Mouse (Mus musculus) ES-Bruce4 (cell line): ENCODE measurements around the gene Bmper. TPM values are rescaled to one million over a fixed set of nuclear protein-coding genes. Genes with fewer than 3 reads are reported as not detected.

Experiments
- H3K27ac ChIP-seq: 2 replicates; pipeline ENCODE4 v1.5.1; 2012; ENCODE audit warnings: low read length, inconsistent platforms; ENCODE audit not compliant: insufficient read depth
- H3K27me3 ChIP-seq: 2 replicates; pipeline ENCODE4 v1.6.1; 2012; ENCODE audit warnings: mild to moderate bottlenecking, low read length, inconsistent platforms; ENCODE audit not compliant: control insufficient read depth, poor library complexity, insufficient read depth, severe bottlenecking
- H3K36me3 ChIP-seq: 2 replicates; pipeline ENCODE4 v1.6.1; 2012; ENCODE audit warnings: inconsistent platforms, mild to moderate bottlenecking, low read length, moderate library complexity; ENCODE audit not compliant: control insufficient read depth, poor library complexity, insufficient read depth, severe bottlenecking
- H3K4me1 ChIP-seq: one replicate; pipeline ENCODE4 v1.8.1; 2011; ENCODE audit warnings: low read length; ENCODE audit not compliant: control insufficient read depth, insufficient read depth
- H3K4me3 ChIP-seq: 2 replicates; pipeline ENCODE4 v1.5.1; 2011; ENCODE audit warnings: low read depth, mild to moderate bottlenecking, low read length
- H3K9ac ChIP-seq: 2 replicates; pipeline ENCODE4 v1.6.1; 2012; ENCODE audit warnings: low read depth, mild to moderate bottlenecking, inconsistent platforms; ENCODE audit not compliant: poor library complexity, severe bottlenecking
- H3K9me3 ChIP-seq: replicated peaks from 2 replicates; pipeline ENCODE4 v1.6.1; 2012; ENCODE audit warnings: mild to moderate bottlenecking, low read length, inconsistent platforms; ENCODE audit not compliant: control insufficient read depth, poor library complexity, insufficient read depth, severe bottlenecking
- CTCF ChIP-seq: IDR thresholded peaks from one replicate; pipeline ENCODE4 v1.8.1; 2011; ENCODE audit warnings: low read depth, low read length
- EP300 ChIP-seq: IDR thresholded peaks from 2 replicates; pipeline ENCODE4 v1.6.1; 2011; ENCODE audit warnings: low read depth, low read length; ENCODE audit not compliant: insufficient read depth
- POLR2A ChIP-seq: IDR thresholded peaks from one replicate; pipeline ENCODE4 v1.8.1; 2011; ENCODE audit warnings: low read length; ENCODE audit not compliant: insufficient read depth
- polyA plus RNA-seq: library from polyadenylated mRNA; stranded (reverse); fragments of >200 nt; gene quantifications from 2 replicates; pipeline ENCODE4 v1.2.4, GENCODE M21; 2011; ENCODE audit warnings: low read depth; ENCODE audit not compliant: missing spikeins, insufficient read depth, insufficient read length

Bmper gene
- polyA plus RNA-seq, 1 experiment = not detected

- TF ChIP-seq POLR2A = no peak
- no peak for TF ChIP-seq EP300
- no peak for TF ChIP-seq CTCF
- no peaks in the 10 kb centered on the region for H3K36me3 ChIP-seq
- H3K27ac ChIP-seq = no peak overlapping the region
- no peaks in the 10 kb centered on the region for H3K27me3 ChIP-seq
- no peak overlapping the region for H3K4me3 ChIP-seq
- H3K9me3 ChIP-seq = no peaks in the 10 kb centered on the region
- H3K9ac ChIP-seq = no peak overlapping the region
- no peaks in the 10 kb centered on the region for H3K4me1 ChIP-seq
Measured at GRCm38 (mm10) chr9:23354201-23354820, 131.4 kb downstream of the Bmper start.

- H3K9ac ChIP-seq = no peak overlapping the region
- H3K36me3 ChIP-seq = no peaks in the 10 kb centered on the region
- no peaks in the 10 kb centered on the region; the same call in 1 of the 2 replicates for H3K27me3 ChIP-seq
- no peak overlapping the region for H3K4me3 ChIP-seq
- no peak overlapping the region for H3K27ac ChIP-seq
- no peaks in the 10 kb centered on the region for H3K4me1 ChIP-seq
- TF ChIP-seq EP300 (no peak), CTCF (no peak), POLR2A (no peak)
- H3K9me3 ChIP-seq = no peaks in the 10 kb centered on the region
Measured at GRCm38 (mm10) chr9:23358108-23358507, 135.2 kb downstream of the Bmper start.

- Histone ChIP-seq H3K36me3 (no peaks in the 10 kb centered on the region), H3K27me3 (no peaks in the 10 kb centered on the region; the same call in 1 of the 2 replicates), H3K9ac (no peak overlapping the region), H3K27ac (no peak overlapping the region), H3K4me3 (no peak overlapping the region), H3K9me3 (no peaks in the 10 kb centered on the region), H3K4me1 (no peaks in the 10 kb centered on the region)
- TF ChIP-seq CTCF (no peak), POLR2A (no peak), EP300 (no peak)
Measured at GRCm38 (mm10) chr9:23363139-23363538, 140.3 kb downstream of the Bmper start.

GRCm38 (mm10) chr9:23363540-23363939 is 140.7 kb downstream of the Bmper start:
- H3K27ac ChIP-seq = no peak overlapping the region
- H3K9ac ChIP-seq = no peak overlapping the region
- no peaks in the 10 kb centered on the region for H3K9me3 ChIP-seq
- H3K4me3 ChIP-seq = no peak overlapping the region
- no peaks in the 10 kb centered on the region; the same call in 1 of the 2 replicates for H3K27me3 ChIP-seq
- no peaks in the 10 kb centered on the region for H3K36me3 ChIP-seq
- H3K4me1 ChIP-seq = no peaks in the 10 kb centered on the region
- TF ChIP-seq CTCF = no peak
- no peak for TF ChIP-seq EP300
- no peak for TF ChIP-seq POLR2A

GRCm38 (mm10) chr9:23364047-23364446 is 141.2 kb downstream of the Bmper start:
- no peak for TF ChIP-seq POLR2A
- TF ChIP-seq CTCF = no peak
- TF ChIP-seq EP300 = no peak
- no peak overlapping the region for H3K27ac ChIP-seq
- H3K4me3 ChIP-seq = no peak overlapping the region
- H3K9me3 ChIP-seq = no peaks in the 10 kb centered on the region
- H3K36me3 ChIP-seq = no peaks in the 10 kb centered on the region
- H3K9ac ChIP-seq = no peak overlapping the region
- H3K4me1 ChIP-seq = no peaks in the 10 kb centered on the region
- H3K27me3 ChIP-seq = no peaks in the 10 kb centered on the region; the same call in 1 of the 2 replicates

GRCm38 (mm10) chr9:23368124-23368523 is 145.2 kb downstream of the Bmper start:
- H3K27me3 ChIP-seq = no peaks in the 10 kb centered on the region
- H3K27ac ChIP-seq = no peak overlapping the region
- H3K4me1 ChIP-seq = no peaks in the 10 kb centered on the region
- TF ChIP-seq EP300 = no peak
- TF ChIP-seq POLR2A = no peak
- TF ChIP-seq CTCF = no peak
- H3K4me3 ChIP-seq = no peak overlapping the region
- H3K9ac ChIP-seq = no peak overlapping the region
- H3K36me3 ChIP-seq = no peaks in the 10 kb centered on the region
- H3K9me3 ChIP-seq = no peaks in the 10 kb centered on the region
